Mouse (Mus musculus) adrenal gland, postnatal 0 days (tissue): Measurements from ENCODE around the gene Runx1. TPM values are rescaled to one million over a fixed set of nuclear protein-coding genes. Genes with fewer than 3 reads are reported as not detected.

Experiments
- polyA plus RNA-seq: library from polyadenylated mRNA; unstranded; fragments of >200 nt; fragmentation: Nextera tagmentation; extraction: Ambion mirVana; gene quantifications from 2 replicates; pipeline ENCODE4 v1.2.1, GENCODE M21; 2015

Gene Runx1
- 1.5 and 2.1 TPM in 2 replicates for polyA plus RNA-seq

GRCm38 (mm10) chr16:92825908-92826650 lies at the start of gene Runx1:
Gene Runx1 (minus strand): TSS chr16:92826149.

